Mouse (Mus musculus) limb, embryonic 12.5 days (tissue): ENCODE data around the gene Mlh3. TPM values are rescaled to one million over a fixed set of nuclear protein-coding genes. Genes with fewer than 3 reads are reported as not detected.
"Not testable (repeated sequence)": the region's sequence is repeated elsewhere in the genome, so short reads cannot be mapped to it uniquely, and the experiment has no call there.

ENCODE experiments used
- ATAC-seq: fragments of 200-750 bp; cut with Nextera tagmentation; 2 replicates; pipeline ENCODE4 v1.8.0; 2017; ENCODE audit warnings: low read depth, moderate TSS enrichment; ENCODE audit not compliant: insufficient number of reproducible peaks, insufficient read depth, low FRiP score, low TSS enrichment
- H3K27ac ChIP-seq: fragments of 300-500 bp; sonication (generic); 2 replicates; pipeline ENCODE4 v1.5.1; 2016; ENCODE audit warnings: mild to moderate bottlenecking, moderate library complexity
- H3K27me3 ChIP-seq: fragments of 300-500 bp; sonication (generic); 2 replicates; pipeline ENCODE4 v1.6.1; 2016; ENCODE audit warnings: mild to moderate bottlenecking, moderate library complexity
- H3K36me3 ChIP-seq: fragments of 300-500 bp; sonication (generic); 2 replicates; pipeline ENCODE4 v1.6.1; 2016; ENCODE audit warnings: mild to moderate bottlenecking, moderate library complexity
- H3K4me1 ChIP-seq: fragments of 300-500 bp; sonication (generic); replicated peaks from 2 replicates; pipeline ENCODE4 v1.6.1; 2016
- H3K4me2 ChIP-seq: fragments of 300-500 bp; sonication (generic); 2 replicates; pipeline ENCODE4 v1.6.1; 2016; ENCODE audit warnings: mild to moderate bottlenecking, moderate library complexity
- H3K4me3 ChIP-seq: fragments of 300-500 bp; sonication (generic); replicated peaks from 2 replicates; pipeline ENCODE4 v1.5.1; 2016; ENCODE audit warnings: mild to moderate bottlenecking
- H3K9ac ChIP-seq: fragments of 300-500 bp; sonication (generic); replicated peaks from 2 replicates; pipeline ENCODE4 v1.6.1; 2016; ENCODE audit warnings: mild to moderate bottlenecking, moderate library complexity
- H3K9me3 ChIP-seq: fragments of 300-500 bp; sonication (generic); 2 replicates; pipeline ENCODE4 v1.6.1; 2016; ENCODE audit warnings: mild to moderate bottlenecking, moderate library complexity
- WGBS: fragments of 180-500 bp; shearing (Covaris S2); methylation state at CpG from one replicate; pipeline ENCODE4 v1.1.7; 2016; 5-methylcytosine and 5-hydroxymethylcytosine counted together
- polyA plus RNA-seq: library from polyadenylated mRNA; unstranded; fragments of >200 nt; fragmentation: Nextera tagmentation; extraction: Ambion mirVana; gene quantifications from 2 replicates; pipeline ENCODE4 v1.2.1, GENCODE M21; 2016

Gene Mlh3
- polyA plus RNA-seq, 1 experiment from 2014 or later: 10.9 TPM

GRCm38 (mm10) chr12:85292288-85292687 lies 21.9 kb upstream of the Mlh3 start:
- Histone ChIP-seq H3K4me2 (no peak overlapping the region), H3K36me3 (no peaks in the 10 kb centered on the region), H3K4me1 (peaks cover 19% of the 10 kb centered on the region), H3K9me3 (peaks cover 7% of the 10 kb centered on the region), H3K9ac (no peak overlapping the region), H3K27ac (no peak overlapping the region), H3K4me3 (no peak overlapping the region), H3K27me3 (peaks cover 9% of the 10 kb centered on the region)
- no peak for ATAC-seq
- 80% methylated on average over 6 of the region's 6 CpGs for WGBS

GRCm38 (mm10) chr12:85291541-85291940 lies 21.1 kb upstream of the Mlh3 start:
- H3K4me1 ChIP-seq: peaks cover 12% of the 10 kb centered on the region
- H3K4me2 ChIP-seq: no peak overlapping the region
- peaks cover 9% of the 10 kb centered on the region for H3K27me3 ChIP-seq
- no peak overlapping the region for H3K9ac ChIP-seq
- peaks cover 7% of the 10 kb centered on the region for H3K9me3 ChIP-seq
- H3K4me3 ChIP-seq: no peak overlapping the region
- no peaks in the 10 kb centered on the region for H3K36me3 ChIP-seq
- no peak for ATAC-seq
- no peak overlapping the region for H3K27ac ChIP-seq

- no peak overlapping the region for H3K27ac ChIP-seq
- 72% methylated on average over 10 of the region's 10 CpGs for WGBS
These were observed 20.2 kb upstream of the Mlh3 start for GRCm38 (mm10) chr12:85290633-85291032.

GRCm38 (mm10) chr12:85289157-85290000 lies 19.0 kb upstream of the Mlh3 start:
- peaks cover 9% of the 10 kb centered on the region for H3K4me1 ChIP-seq
- no peak overlapping the region for H3K27ac ChIP-seq
- no peak overlapping the region for H3K9ac ChIP-seq
- H3K4me2 ChIP-seq: peak overlapping the region; percentile 79
- WGBS: 45% methylated on average over 24 of the region's 24 CpGs
- no peak for ATAC-seq
- H3K36me3 ChIP-seq: no peaks in the 10 kb centered on the region
- H3K9me3 ChIP-seq: peaks cover 6% of the 10 kb centered on the region
- H3K27me3 ChIP-seq: peaks cover 9% of the 10 kb centered on the region
- H3K4me3 ChIP-seq: peak overlapping the region; percentile 50

More at GRCm38 (mm10) chr12:85290633-85291032, 20.2 kb upstream of the Mlh3 start:
- Histone ChIP-seq H3K4me2 (no peak overlapping the region), H3K4me1 (peaks cover 9% of the 10 kb centered on the region), H3K9ac (no peak overlapping the region), H3K27me3 (peaks cover 9% of the 10 kb centered on the region), H3K36me3 (no peaks in the 10 kb centered on the region), H3K9me3 (peaks cover 7% of the 10 kb centered on the region), H3K4me3 (no peak overlapping the region)
- ATAC-seq: no peak

- Histone ChIP-seq H3K4me2 (peak within 1 kb of the TSS; percentile 79), H3K4me3 (peak within 1 kb of the TSS; percentile 50), H3K36me3 (no peaks in the 10 kb centered on the region), H3K27me3 (peaks cover 9% of the 10 kb centered on the region), H3K27ac (0 out of 2 replicates have a peak within 1 kb of the TSS, but pooled peaks have one; percentile 24), H3K9ac (peak within 1 kb of the TSS; percentile 66), H3K9me3 (no peaks in the 10 kb centered on the region), H3K4me1 (peaks cover 9% of the 10 kb centered on the region)
- peak; percentile 85 for ATAC-seq
- 2% methylated on average over 29 of the region's 31 CpGs for WGBS
These were observed 18.2 kb upstream of the Mlh3 start, which contains the start of gene Zc2hc1c for GRCm38 (mm10) chr12:85288486-85289156. Gene Zc2hc1c, plus strand, starts transcription at chr12:85288591.

- Histone ChIP-seq H3K4me2 (peak within 1 kb of the TSS; percentile 79), H3K4me1 (peaks cover 9% of the 10 kb centered on the region), H3K36me3 (no peaks in the 10 kb centered on the region), H3K27me3 (peaks cover 9% of the 10 kb centered on the region), H3K9me3 (no peaks in the 10 kb centered on the region), H3K27ac (0 out of 2 replicates have a peak within 1 kb of the TSS, but pooled peaks have one; percentile 24), H3K4me3 (peak within 1 kb of the TSS; percentile 50), H3K9ac (peak within 1 kb of the TSS; percentile 66)
- ATAC-seq: peak; percentile 45; the same call in 1 of the 2 replicates
- 8% methylated on average over 21 of the region's 21 CpGs for WGBS
These were observed 17.5 kb upstream of the Mlh3 start, which contains the start of gene Acyp1 for GRCm38 (mm10) chr12:85287809-85288485. Gene Acyp1, minus strand, starts transcription at chr12:85288438.

- H3K9me3 ChIP-seq: no peaks in the 10 kb centered on the region
- 55% methylated on average over 2 of the region's 5 CpGs for WGBS
- H3K4me3 ChIP-seq: no peak overlapping the region
- H3K9ac ChIP-seq: no peak overlapping the region
- H3K4me1 ChIP-seq: peaks cover 9% of the 10 kb centered on the region
- H3K27ac ChIP-seq: no peak overlapping the region
- peaks cover 9% of the 10 kb centered on the region for H3K27me3 ChIP-seq
- no peak for ATAC-seq
- H3K36me3 ChIP-seq: no peaks in the 10 kb centered on the region
- H3K4me2 ChIP-seq: no peak overlapping the region
These were observed 16.5 kb upstream of the Mlh3 start for GRCm38 (mm10) chr12:85286941-85287340.

- WGBS: 86% methylated on average over 4 of the region's 4 CpGs
- peaks cover 9% of the 10 kb centered on the region for H3K4me1 ChIP-seq
- no peak overlapping the region for H3K4me2 ChIP-seq
- no peak overlapping the region for H3K9ac ChIP-seq
- H3K27me3 ChIP-seq: peaks cover 5% of the 10 kb centered on the region
- no peak for ATAC-seq
- no peak overlapping the region for H3K27ac ChIP-seq
- no peaks in the 10 kb centered on the region for H3K36me3 ChIP-seq
- H3K4me3 ChIP-seq: no peak overlapping the region
- H3K9me3 ChIP-seq: no peaks in the 10 kb centered on the region
These were observed 14.6 kb upstream of the Mlh3 start for GRCm38 (mm10) chr12:85284996-85285395.

GRCm38 (mm10) chr12:85284331-85284730 lies 13.9 kb upstream of the Mlh3 start:
- H3K4me2 ChIP-seq: no peak overlapping the region
- H3K36me3 ChIP-seq: no peaks in the 10 kb centered on the region
- WGBS: 76% methylated on average over 8 of the region's 8 CpGs
- ATAC-seq: no peak
- H3K9me3 ChIP-seq: no peaks in the 10 kb centered on the region
- no peak overlapping the region for H3K9ac ChIP-seq
- H3K4me3 ChIP-seq: no peak overlapping the region
- no peak overlapping the region for H3K27ac ChIP-seq
- H3K27me3 ChIP-seq: no peaks in the 10 kb centered on the region
- H3K4me1 ChIP-seq: peaks cover 11% of the 10 kb centered on the region

- not testable (repeated sequence) for H3K9me3 ChIP-seq, H3K27ac ChIP-seq
- WGBS: 89% methylated on average over 2 of the region's 4 CpGs
These were observed 11.4 kb upstream of the Mlh3 start for GRCm38 (mm10) chr12:85281756-85282155.

More at GRCm38 (mm10) chr12:85281756-85282155, 11.4 kb upstream of the Mlh3 start:
- H3K9ac ChIP-seq, H3K4me2 ChIP-seq, H3K4me3 ChIP-seq, ATAC-seq, H3K36me3 ChIP-seq, H3K4me1 ChIP-seq, H3K27me3 ChIP-seq: not testable (repeated sequence)
